Mouse (Mus musculus) midbrain, embryonic 13.5 days (tissue): Measurements from ENCODE around the gene Xlr5a. TPM values are rescaled to one million over a fixed set of nuclear protein-coding genes. Genes with fewer than 3 reads are reported as not detected.
"Not testable (repeated sequence)": the region's sequence is repeated elsewhere in the genome, so short reads cannot be mapped to it uniquely, and the experiment has no call there.

Experiments
- ATAC-seq: fragments of 200-750 bp; cut with Nextera tagmentation; 2 replicates; pipeline ENCODE4 v1.8.0; 2017; ENCODE audit warnings: mild to moderate bottlenecking, moderate TSS enrichment, moderate library complexity
- H3K27ac ChIP-seq: fragments of 300-500 bp; sonication (generic); 2 replicates; pipeline ENCODE4 v1.5.1; 2015; ENCODE audit warnings: inconsistent platforms, mild to moderate bottlenecking, moderate library complexity
- H3K27me3 ChIP-seq: fragments of 300-500 bp; sonication (generic); 2 replicates; pipeline ENCODE4 v1.6.1; 2015; ENCODE audit warnings: mild to moderate bottlenecking, inconsistent platforms
- H3K36me3 ChIP-seq: fragments of 300-500 bp; sonication (generic); 2 replicates; pipeline ENCODE4 v1.6.1; 2015; ENCODE audit warnings: mild to moderate bottlenecking, inconsistent platforms
- H3K4me1 ChIP-seq: fragments of 300-500 bp; sonication (generic); replicated peaks from 2 replicates; pipeline ENCODE4 v1.6.1; 2015; ENCODE audit warnings: inconsistent platforms
- H3K4me2 ChIP-seq: fragments of 300-500 bp; sonication (generic); replicated peaks from 2 replicates; pipeline ENCODE4 v1.6.1; 2015; ENCODE audit warnings: moderate library complexity, mild to moderate bottlenecking, inconsistent platforms
- H3K4me3 ChIP-seq: fragments of 300-500 bp; sonication (generic); replicated peaks from 2 replicates; pipeline ENCODE4 v1.5.1; 2015; ENCODE audit warnings: mild to moderate bottlenecking, inconsistent platforms
- H3K9ac ChIP-seq: fragments of 300-500 bp; sonication (generic); replicated peaks from 2 replicates; pipeline ENCODE4 v1.6.1; 2015; ENCODE audit warnings: mild to moderate bottlenecking, inconsistent platforms
- H3K9me3 ChIP-seq: fragments of 300-500 bp; sonication (generic); 2 replicates; pipeline ENCODE4 v1.6.1; 2016; ENCODE audit warnings: mild to moderate bottlenecking, inconsistent platforms
- WGBS: fragments of 180-500 bp; shearing (Covaris S2); methylation state at CpG from one replicate; pipeline ENCODE4 v1.1.7; 2015; 5-methylcytosine and 5-hydroxymethylcytosine counted together
- polyA plus RNA-seq: library from polyadenylated mRNA; unstranded; fragments of >200 nt; fragmentation: Nextera tagmentation; extraction: Ambion mirVana; gene quantifications from 2 replicates; pipeline ENCODE4 v1.2.1, GENCODE M21; 2015

The Xlr5a gene
- not detected in 2 replicates for polyA plus RNA-seq

GRCm38 (mm10) chrX:73292876-73293275, at the start of gene Xlr5a, which contains the start of gene Xlr5c:
Xlr5a (minus strand) TSS chrX:73292976.
Xlr5c (minus strand) TSS chrX:73292976.
- not testable (repeated sequence) for H3K9me3 ChIP-seq, H3K36me3 ChIP-seq, H3K4me1 ChIP-seq, H3K4me2 ChIP-seq, H3K27me3 ChIP-seq, H3K9ac ChIP-seq, H3K27ac ChIP-seq, ATAC-seq, H3K4me3 ChIP-seq
- 94% methylated on average over 15 of the region's 17 CpGs for WGBS

- H3K36me3 ChIP-seq, result no peaks in the 10 kb centered on the region
- H3K27me3 ChIP-seq, result no peaks in the 10 kb centered on the region
- H3K4me1 ChIP-seq, result peaks cover 20% of the 10 kb centered on the region
- peak; percentile 96 for ATAC-seq
- H3K9me3 ChIP-seq, result no peaks in the 10 kb centered on the region
- H3K27ac ChIP-seq, result peak within 1 kb of the TSS; percentile 79
- WGBS, result 20% methylated on average over 37 of the region's 37 CpGs
- H3K4me2 ChIP-seq, result peak within 1 kb of the TSS; percentile 62
- H3K9ac ChIP-seq, result peak within 1 kb of the TSS; percentile 76
- peak within 1 kb of the TSS; percentile 57 for H3K4me3 ChIP-seq
Observed at GRCm38 (mm10) chrX:73342483-73342895, 49.7 kb upstream of the Xlr5a start, which contains the start of gene Zfp275. Zfp275 (plus strand) TSS chrX:73342621.

GRCm38 (mm10) chrX:73342068-73342467, 49.3 kb upstream of the Xlr5a start:
- Histone ChIP-seq H3K9ac (peak overlapping the region; percentile 76; the same call in 1 of the 2 replicates), H3K27ac (no peak overlapping the region), H3K27me3 (no peaks in the 10 kb centered on the region), H3K36me3 (no peaks in the 10 kb centered on the region), H3K4me3 (peak overlapping the region; percentile 57), H3K9me3 (no peaks in the 10 kb centered on the region), H3K4me2 (peak overlapping the region; percentile 62), H3K4me1 (peaks cover 20% of the 10 kb centered on the region)
- 40% methylated on average over 3 of the region's 3 CpGs for WGBS
- peak; percentile 46 for ATAC-seq

GRCm38 (mm10) chrX:73341473-73341872, 48.7 kb upstream of the Xlr5a start:
- Histone ChIP-seq H3K27me3 (no peaks in the 10 kb centered on the region), H3K4me1 (peaks cover 20% of the 10 kb centered on the region), H3K27ac (no peak overlapping the region), H3K4me3 (no peak overlapping the region), H3K9me3 (no peaks in the 10 kb centered on the region), H3K4me2 (no peak overlapping the region), H3K9ac (no peak overlapping the region), H3K36me3 (no peaks in the 10 kb centered on the region)
- ATAC-seq, result no peak
- 63% methylated on average over 1 of the region's 1 CpGs for WGBS

- no peaks in the 10 kb centered on the region for H3K27me3 ChIP-seq
- H3K4me1 ChIP-seq, result 0 out of 2 replicates have a peak, but pooled peaks cover under 1% of the 10 kb centered on the region
- ATAC-seq, result no peak
- H3K27ac ChIP-seq, result no peak within 1 kb of the TSS
- no peak within 1 kb of the TSS for H3K4me3 ChIP-seq
- H3K9ac ChIP-seq, result no peak within 1 kb of the TSS
- no peak within 1 kb of the TSS for H3K4me2 ChIP-seq
- H3K36me3 ChIP-seq, result no peaks in the 10 kb centered on the region
- WGBS, result 89% methylated on average over 4 of the region's 4 CpGs
- H3K9me3 ChIP-seq, result no peaks in the 10 kb centered on the region
Observed at GRCm38 (mm10) chrX:73336740-73337139, 44.0 kb upstream of the Xlr5a start, which contains the start of gene Gm45015. Gm45015 (minus strand) TSS chrX:73336840.

GRCm38 (mm10) chrX:73333548-73333947, 40.8 kb upstream of the Xlr5a start:
- Histone ChIP-seq H3K27ac (no peak overlapping the region), H3K4me2 (no peak overlapping the region), H3K9me3 (no peaks in the 10 kb centered on the region), H3K9ac (no peak overlapping the region), H3K4me1 (no peaks in the 10 kb centered on the region), H3K4me3 (no peak overlapping the region), H3K36me3 (no peaks in the 10 kb centered on the region), H3K27me3 (no peaks in the 10 kb centered on the region)
- ATAC-seq, result no peak

GRCm38 (mm10) chrX:73327215-73327614, 34.4 kb upstream of the Xlr5a start:
- WGBS, result 69% methylated on average over 2 of the region's 2 CpGs
- no peak overlapping the region for H3K27ac ChIP-seq
- no peaks in the 10 kb centered on the region for H3K27me3 ChIP-seq
- H3K36me3 ChIP-seq, result no peaks in the 10 kb centered on the region
- H3K9ac ChIP-seq, result no peak overlapping the region
- no peak overlapping the region for H3K4me2 ChIP-seq
- no peaks in the 10 kb centered on the region for H3K4me1 ChIP-seq
- no peak overlapping the region for H3K4me3 ChIP-seq
- no peaks in the 10 kb centered on the region for H3K9me3 ChIP-seq
- no peak for ATAC-seq

- Histone ChIP-seq H3K27me3 (no peaks in the 10 kb centered on the region), H3K9ac (no peak overlapping the region), H3K36me3 (no peaks in the 10 kb centered on the region), H3K27ac (no peak overlapping the region), H3K4me2 (no peak overlapping the region), H3K9me3 (no peaks in the 10 kb centered on the region), H3K4me1 (no peaks in the 10 kb centered on the region), H3K4me3 (no peak overlapping the region)
- no peak for ATAC-seq
- WGBS, result 80% methylated on average over 3 of the region's 3 CpGs
Observed at GRCm38 (mm10) chrX:73321029-73321428, 28.3 kb upstream of the Xlr5a start.

- ATAC-seq, result no peak
- Histone ChIP-seq H3K36me3 (no peaks in the 10 kb centered on the region), H3K27ac (no peak overlapping the region), H3K27me3 (no peaks in the 10 kb centered on the region), H3K4me1 (no peaks in the 10 kb centered on the region), H3K9me3 (no peaks in the 10 kb centered on the region), H3K9ac (no peak overlapping the region), H3K4me2 (no peak overlapping the region), H3K4me3 (no peak overlapping the region)
- WGBS, result 46% methylated on average over 3 of the region's 3 CpGs
Observed at GRCm38 (mm10) chrX:73312522-73312921, 19.7 kb upstream of the Xlr5a start.

- H3K27ac ChIP-seq, ATAC-seq, H3K27me3 ChIP-seq: not testable (repeated sequence)
Observed at GRCm38 (mm10) chrX:73295745-73296144, 3.0 kb upstream of the Xlr5a start.

GRCm38 (mm10) chrX:73265270-73265669, 27.5 kb downstream of the Xlr5a start, which contains the start of gene Xlr3c:
Xlr3c (minus strand) TSS chrX:73265390.
- H3K27ac ChIP-seq, H3K27me3 ChIP-seq, H3K4me1 ChIP-seq, H3K36me3 ChIP-seq, H3K4me3 ChIP-seq, H3K9ac ChIP-seq, ATAC-seq, H3K9me3 ChIP-seq, H3K4me2 ChIP-seq: not testable (repeated sequence)
- 87% methylated on average over 14 of the region's 14 CpGs for WGBS

More at GRCm38 (mm10) chrX:73295745-73296144, 3.0 kb upstream of the Xlr5a start:
- not testable (repeated sequence) for H3K4me3 ChIP-seq, H3K36me3 ChIP-seq, H3K4me2 ChIP-seq, H3K4me1 ChIP-seq, H3K9ac ChIP-seq, H3K9me3 ChIP-seq
- WGBS, result 76% methylated on average over 9 of the region's 10 CpGs

- not testable (repeated sequence) for H3K9me3 ChIP-seq, ATAC-seq, H3K9ac ChIP-seq, H3K4me3 ChIP-seq, H3K4me2 ChIP-seq, H3K27me3 ChIP-seq, H3K27ac ChIP-seq, H3K4me1 ChIP-seq, H3K36me3 ChIP-seq
- WGBS, result 96% methylated on average over 1 of the region's 2 CpGs
Observed at GRCm38 (mm10) chrX:73262428-73262827, 30.3 kb downstream of the Xlr5a start.

GRCm38 (mm10) chrX:73242821-73243325, 49.9 kb downstream of the Xlr5a start, which contains the start of gene Xlr4c:
Xlr4c (minus strand) TSS chrX:73243130.
- H3K9ac ChIP-seq, H3K9me3 ChIP-seq, H3K4me2 ChIP-seq, H3K27ac ChIP-seq, H3K36me3 ChIP-seq, H3K27me3 ChIP-seq, H3K4me3 ChIP-seq, ATAC-seq, H3K4me1 ChIP-seq: not testable (repeated sequence)
- 86% methylated on average over 14 of the region's 14 CpGs for WGBS
